Mouse (Mus musculus) heart, adult 2 months (tissue): ENCODE measurements around the gene Larp1. TPM values are rescaled to one million over a fixed set of nuclear protein-coding genes. Genes with fewer than 3 reads are reported as not detected.

Source experiments
- DNase-seq, 2 experiments: peaks; one replicate each; pipeline ENCODE4 v3.0.0; 2021
- H3K27ac ChIP-seq: fragments of 200-600 bp; 2 replicates; pipeline ENCODE4 v1.8.1; 2022
- H3K27me3 ChIP-seq: fragments of 200-500 bp; 2 replicates; pipeline ENCODE4 v1.6.1; 2012; ENCODE audit warnings: mild to moderate bottlenecking, low read length, inconsistent platforms, mixed read lengths; ENCODE audit not compliant: control insufficient read depth, insufficient read depth
- H3K36me3 ChIP-seq: fragments of 200-500 bp; 2 replicates; pipeline ENCODE4 v1.6.1; 2012; ENCODE audit warnings: low read length, inconsistent platforms; ENCODE audit not compliant: control insufficient read depth, insufficient read depth
- H3K4me1 ChIP-seq: fragments of 200-500 bp; 2 replicates; pipeline ENCODE4 v1.6.1; 2011; ENCODE audit warnings: low read length; ENCODE audit not compliant: control insufficient read depth, insufficient read depth
- H3K4me3 ChIP-seq: fragments of 200-600 bp; 2 replicates; pipeline ENCODE4 v1.8.1; 2022
- H3K79me2 ChIP-seq: fragments of 200-500 bp; replicated peaks from 2 replicates; pipeline ENCODE4 v1.6.1; 2012; ENCODE audit warnings: mild to moderate bottlenecking, inconsistent platforms, low read length, moderate library complexity, mixed read lengths; ENCODE audit not compliant: control insufficient read depth, insufficient read depth
- H3K9ac ChIP-seq: fragments of 200-500 bp; 2 replicates; pipeline ENCODE4 v1.6.1; 2012; ENCODE audit warnings: low read depth, mild to moderate bottlenecking, control low read depth, inconsistent platforms, low read length, mixed read lengths
- CTCF ChIP-seq: fragments of 200-600 bp; IDR thresholded peaks from 2 replicates; pipeline ENCODE4 v1.8.1; 2022; ENCODE audit warnings: antibody characterized with exemption, mild to moderate bottlenecking, moderate library complexity
- EP300 ChIP-seq: fragments of 200-500 bp; IDR thresholded peaks from 2 replicates; pipeline ENCODE4 v1.6.1; 2011; ENCODE audit warnings: low read depth, low read length, control low read depth; ENCODE audit not compliant: insufficient read depth
- POLR2A ChIP-seq: fragments of 200-500 bp; IDR thresholded peaks from 2 replicates; pipeline ENCODE4 v1.6.1; 2011; ENCODE audit warnings: mild to moderate bottlenecking, low read depth, low read length, control low read depth; ENCODE audit not compliant: insufficient read depth
- WGBS: fragments of 180-500 bp; shearing (Covaris S2); methylation state at CpG from one replicate; pipeline ENCODE4 v1.1.7; 2018; 5-methylcytosine and 5-hydroxymethylcytosine counted together
- intact Hi-C: fragments of 180-260 bp; cut with DNase I; formaldehyde crosslinking; loops from one replicate; pipeline ENCODE4 v1.15.1; 2025
- polyA plus RNA-seq: library from polyadenylated mRNA; depleted of rRNA; stranded (reverse); fragments of >200 nt; gene quantifications from 2 replicates; pipeline ENCODE4 v1.2.3, GENCODE M21; 2012
- total RNA-seq, 2 experiments: library from RNA; stranded (reverse); gene quantifications; 2 replicates each; pipeline ENCODE4 v1.2.3; 2021

The Larp1 gene
- total and polyA plus RNA-seq, 3 experiments, result 26.5 to 63.4 (median 57.4) TPM

GRCm38 (mm10) chr11:57979621-57980020 is 29.2 kb upstream of the Larp1 start:
- H3K79me2 ChIP-seq, result no peaks in the 10 kb centered on the region

GRCm38 (mm10) chr11:57981083-57981809 is 27.6 kb upstream of the Larp1 start:
- Histone ChIP-seq H3K9ac (no peak overlapping the region), H3K36me3 (no peaks in the 10 kb centered on the region), H3K27me3 (no peaks in the 10 kb centered on the region), H3K27ac (no peak overlapping the region), H3K79me2 (no peaks in the 10 kb centered on the region), H3K4me3 (no peak overlapping the region), H3K4me1 (no peaks in the 10 kb centered on the region; the same call in 1 of the 2 replicates)
- no peak for TF ChIP-seq EP300
- TF ChIP-seq CTCF, result no peak
- no peak for TF ChIP-seq POLR2A
- 89% methylated on average over 12 of the region's 12 CpGs for WGBS
- DNase-seq, result no peak
- intact Hi-C loops, result no loop called here

More at GRCm38 (mm10) chr11:57979621-57980020, 29.2 kb upstream of the Larp1 start:
- TF ChIP-seq EP300 (no peak), CTCF (no peak), POLR2A (no peak)
- H3K4me3 ChIP-seq, result no peak overlapping the region
- H3K36me3 ChIP-seq, result no peaks in the 10 kb centered on the region
- 71% methylated on average over 6 of the region's 6 CpGs for WGBS
- no peak overlapping the region for H3K27ac ChIP-seq
- intact Hi-C loops, result no loop called here
- DNase-seq, result no peak
- H3K27me3 ChIP-seq, result no peaks in the 10 kb centered on the region
- H3K4me1 ChIP-seq, result no peaks in the 10 kb centered on the region; the same call in 1 of the 2 replicates
- H3K9ac ChIP-seq, result no peak overlapping the region

GRCm38 (mm10) chr11:57983480-57984342 is 25.2 kb upstream of the Larp1 start:
- H3K4me1 ChIP-seq, result no peaks in the 10 kb centered on the region; the same call in 1 of the 2 replicates
- no peak overlapping the region for H3K4me3 ChIP-seq
- no peak overlapping the region for H3K27ac ChIP-seq
- WGBS, result 33% methylated on average over 16 of the region's 16 CpGs
- no peaks in the 10 kb centered on the region for H3K79me2 ChIP-seq
- H3K9ac ChIP-seq, result no peak overlapping the region
- TF ChIP-seq EP300 (no peak), CTCF (no peak), POLR2A (no peak)
- no peaks in the 10 kb centered on the region for H3K36me3 ChIP-seq
- DNase-seq, result peak in 1 of 2 experiments; percentile 29
- no peaks in the 10 kb centered on the region for H3K27me3 ChIP-seq
- intact Hi-C loops, result no loop called here

- Histone ChIP-seq H3K4me3 (no peak overlapping the region), H3K9ac (no peak overlapping the region), H3K4me1 (no peaks in the 10 kb centered on the region; the same call in 1 of the 2 replicates), H3K36me3 (no peaks in the 10 kb centered on the region), H3K79me2 (no peaks in the 10 kb centered on the region), H3K27me3 (no peaks in the 10 kb centered on the region), H3K27ac (no peak overlapping the region)
- no peak for DNase-seq
- 44% methylated on average over 3 of the region's 3 CpGs for WGBS
- intact Hi-C loops, result no loop called here
- no peak for TF ChIP-seq EP300
- no peak for TF ChIP-seq POLR2A
- no peak for TF ChIP-seq CTCF
Measured at GRCm38 (mm10) chr11:57984343-57984666, 24.6 kb upstream of the Larp1 start.

GRCm38 (mm10) chr11:57985485-57985884 is 23.4 kb upstream of the Larp1 start:
- no peak for DNase-seq
- Histone ChIP-seq H3K4me3 (no peak overlapping the region), H3K27me3 (no peaks in the 10 kb centered on the region), H3K27ac (no peak overlapping the region), H3K4me1 (no peaks in the 10 kb centered on the region; the same call in 1 of the 2 replicates), H3K36me3 (no peaks in the 10 kb centered on the region), H3K79me2 (no peaks in the 10 kb centered on the region), H3K9ac (no peak overlapping the region)
- WGBS, result 100% methylated on average over 2 of the region's 3 CpGs
- no peak for TF ChIP-seq POLR2A
- TF ChIP-seq CTCF, result no peak
- TF ChIP-seq EP300, result no peak
- intact Hi-C loops, result no loop called here
